ENCODE assay signal across 27 mouse cellular contexts in genomic region chr2:129092810-129093209, GRCm38 (mm10). TPM values are rescaled to one million over a fixed set of nuclear protein-coding genes. Genes with fewer than 3 reads are reported as not detected.
A peak's percentile ranks its signal among the peaks of the same experiment; 100 is the strongest.
DNase-seq lines count a peak whose midpoint lies in the region; ATAC-seq and TF ChIP-seq lines count a peak whose summit lies in the region.
"Had no signal": no experiment of that assay in that cellular context is flagged by ENCODE, and none has a peak within 500 bp of the region (broad histone marks: within the 10 kb centered on the region; RNA-seq: fewer than 3 reads in every experiment).

No protein-coding gene starts in this region.

- peak; percentile 32 to 54 for DNase-seq in left cerebral cortex, postnatal 14 days (ENCODE audit: low spot score in 2 of 2)
- no peak for DNase-seq in left cerebral cortex, postnatal 10 days (ENCODE audit: extremely low spot score in 1 of 2, low spot score in 2 of 2)
- no peak for DNase-seq in ES-E14 (ENCODE audit: low read depth, low spot score)
- peak; percentile 48 to 60 for DNase-seq in left cerebral cortex, postnatal 36 days (ENCODE audit: low spot score in 2 of 2)
- DNase-seq in hindbrain, postnatal 0 days (ENCODE audit: low spot score): no peak
- DNase-seq in B cell, adult 2 months: no peak
- DNase-seq: adrenal gland, postnatal 25 days; cerebellum, adult 2 months; cerebellum, postnatal 14 days; heart, postnatal 10 days; kidney, adult 18-20 months; kidney, postnatal 25 days; thymus, postnatal 14 days had no signal

- intact Hi-C loops in left cerebral cortex, postnatal 14 days (cut with DNase I): no loop called here
- intact Hi-C loops in left cerebral cortex, postnatal 10 days (cut with DNase I): no loop called here
- intact Hi-C loops in left cerebral cortex, postnatal 36 days (cut with DNase I): loop anchor here (5.0 kb wide), 1 partner anchor 126 kb away; the partner anchor contains the start of genes Gm10762 and Zc3h6

- H3K4me2 ChIP-seq in forebrain, embryonic 13.5 days: no peak overlapping the region
- no peak overlapping the region for H3K4me2 ChIP-seq in forebrain, embryonic 15.5 days (replicated peaks)
- no peak overlapping the region for H3K4me2 ChIP-seq in hindbrain, postnatal 0 days (ENCODE audit: low read depth, low read length)
- H3K4me2 ChIP-seq: heart, embryonic 13.5 days; hindbrain, embryonic 15.5 days; kidney, embryonic 15.5 days; limb, embryonic 12.5 days; lung, embryonic 15.5 days; midbrain, embryonic 15.5 days; stomach, embryonic 15.5 days had no signal

- H3K9me3 ChIP-seq in forebrain, embryonic 13.5 days (replicated peaks): no peaks in the 10 kb centered on the region
- no peaks in the 10 kb centered on the region for H3K9me3 ChIP-seq in forebrain, embryonic 15.5 days
- H3K9me3 ChIP-seq in ES-E14 (ENCODE audit: control insufficient read depth, insufficient read depth, low read depth, low read length): no peaks in the 10 kb centered on the region
- H3K9me3 ChIP-seq in hindbrain, postnatal 0 days (ENCODE audit: low read length): no peaks in the 10 kb centered on the region
- H3K9me3 ChIP-seq: heart, embryonic 13.5 days; hindbrain, embryonic 10.5 days; hindbrain, embryonic 15.5 days; kidney, embryonic 15.5 days; limb, embryonic 12.5 days; lung, embryonic 15.5 days; midbrain, embryonic 10.5 days; midbrain, embryonic 15.5 days; stomach, embryonic 15.5 days had no signal

- H3K27me3 ChIP-seq in forebrain, embryonic 13.5 days: no peaks in the 10 kb centered on the region
- no peaks in the 10 kb centered on the region for H3K27me3 ChIP-seq in forebrain, embryonic 15.5 days
- no peaks in the 10 kb centered on the region for H3K27me3 ChIP-seq in hindbrain, postnatal 0 days (ENCODE audit: insufficient read depth, low read length)
- H3K27me3 ChIP-seq: heart, embryonic 13.5 days; hindbrain, embryonic 15.5 days; kidney, embryonic 15.5 days; limb, embryonic 12.5 days; lung, embryonic 15.5 days; midbrain, embryonic 15.5 days; stomach, embryonic 15.5 days had no signal

- no peak overlapping the region for H3K4me3 ChIP-seq in forebrain, embryonic 13.5 days
- H3K4me3 ChIP-seq in forebrain, embryonic 15.5 days: no peak overlapping the region
- no peak overlapping the region for H3K4me3 ChIP-seq in ES-E14 (ENCODE audit: insufficient read depth in 1 of 2, low read depth in 1 of 2, low read length in 2 of 2, poor library complexity in 1 of 2, severe bottlenecking in 1 of 2)
- H3K4me3 ChIP-seq in hindbrain, postnatal 0 days (ENCODE audit: low read length): no peak overlapping the region
- H3K4me3 ChIP-seq: heart, embryonic 13.5 days; hindbrain, embryonic 10.5 days; hindbrain, embryonic 15.5 days; kidney, embryonic 15.5 days; limb, embryonic 12.5 days; lung, embryonic 15.5 days; midbrain, embryonic 10.5 days; midbrain, embryonic 15.5 days; stomach, embryonic 15.5 days had no signal

- WGBS in forebrain, embryonic 13.5 days: 96% methylated on average over 12 of the region's 12 CpGs
- WGBS in forebrain, embryonic 15.5 days: 91% methylated on average over 12 of the region's 12 CpGs
- 88% methylated on average over 12 of the region's 12 CpGs for WGBS in hindbrain, postnatal 0 days

- in situ Hi-C loops in ES-E14 (cut with MboI; ENCODE audit: low sequenced_read_pairs in 2 of 2, unreplicated experiment in 2 of 2): no loop called here

- peaks cover 74% of the 10 kb centered on the region for H3K36me3 ChIP-seq in forebrain, embryonic 13.5 days (ENCODE audit: poor library complexity, severe bottlenecking)
- peaks cover 43% of the 10 kb centered on the region for H3K36me3 ChIP-seq in forebrain, embryonic 15.5 days
- H3K36me3 ChIP-seq in ES-E14 (ENCODE audit: control insufficient read depth, insufficient read depth, low read length, poor library complexity, severe bottlenecking): peaks cover 11% of the 10 kb centered on the region; the same call in 1 of the 2 replicates
- H3K36me3 ChIP-seq in hindbrain, postnatal 0 days (ENCODE audit: insufficient read depth, low read length): peaks cover 35% of the 10 kb centered on the region

- peak overlapping the region; percentile 16; the same call in 1 of the 2 replicates for H3K9ac ChIP-seq in forebrain, embryonic 13.5 days
- H3K9ac ChIP-seq in forebrain, embryonic 15.5 days (replicated peaks): no peak overlapping the region
- peak overlapping the region; percentile 10; the same call in 1 of the 2 replicates for H3K9ac ChIP-seq in ES-E14 (ENCODE audit: insufficient read depth, low read depth, low read length, poor library complexity, severe bottlenecking)
- no peak overlapping the region for H3K9ac ChIP-seq in hindbrain, postnatal 0 days (replicated peaks; ENCODE audit: low read length)
- H3K9ac ChIP-seq: heart, embryonic 13.5 days; hindbrain, embryonic 15.5 days; kidney, embryonic 15.5 days; limb, embryonic 12.5 days; lung, embryonic 15.5 days; midbrain, embryonic 15.5 days; stomach, embryonic 15.5 days had no signal

- no peak overlapping the region for H3K27ac ChIP-seq in forebrain, embryonic 13.5 days
- H3K27ac ChIP-seq in forebrain, embryonic 15.5 days (replicated peaks): no peak overlapping the region
- H3K27ac ChIP-seq in ES-E14 (ENCODE audit: insufficient read depth, low read depth, low read length, poor library complexity, severe bottlenecking): no peak overlapping the region
- no peak overlapping the region for H3K27ac ChIP-seq in hindbrain, postnatal 0 days
- H3K27ac ChIP-seq: heart, embryonic 13.5 days; hindbrain, embryonic 10.5 days; hindbrain, embryonic 15.5 days; kidney, embryonic 15.5 days; limb, embryonic 12.5 days; lung, embryonic 15.5 days; midbrain, embryonic 10.5 days; midbrain, embryonic 15.5 days; stomach, embryonic 15.5 days had no signal

- no peak for ATAC-seq in forebrain, embryonic 13.5 days
- no peak for ATAC-seq in forebrain, embryonic 15.5 days (replicated peaks)
- ATAC-seq in hindbrain, postnatal 0 days: no peak
- ATAC-seq: forebrain, embryonic 16.5 days; midbrain, embryonic 15.5 days had no signal

- TF ChIP-seq CTCF in hindbrain, postnatal 0 days (IDR thresholded peaks at IDR 0.05; ENCODE audit: low read depth): no peak

- no peaks in the 10 kb centered on the region for H3K4me1 ChIP-seq in forebrain, embryonic 13.5 days
- no peaks in the 10 kb centered on the region for H3K4me1 ChIP-seq in forebrain, embryonic 15.5 days
- H3K4me1 ChIP-seq in ES-E14 (ENCODE audit: control insufficient read depth in 2 of 2, insufficient read depth in 2 of 2, low read length in 2 of 2, poor library complexity in 1 of 2): peaks cover 0 to 7% of the 10 kb centered on the region in 2 experiments; a peak in 2 of 4 replicates
- no peaks in the 10 kb centered on the region for H3K4me1 ChIP-seq in hindbrain, postnatal 0 days (ENCODE audit: insufficient read depth, low read length)
- H3K4me1 ChIP-seq: hindbrain, embryonic 10.5 days; hindbrain, embryonic 15.5 days; kidney, embryonic 15.5 days; limb, embryonic 12.5 days; lung, embryonic 15.5 days; midbrain, embryonic 10.5 days; midbrain, embryonic 15.5 days; stomach, embryonic 15.5 days had no signal

TF ChIP-seq in ES-E14, 5 proteins besides CTCF, POLR2A, EP300 and RAD21:
- TF ChIP-seq HCFC1 (IDR thresholded peaks at IDR 0.05; ENCODE audit: borderline replicate concordance, insufficient read depth, low read length) (no peak), ZNF384 (IDR thresholded peaks at IDR 0.05; ENCODE audit: low read depth, low read length) (no peak), ZC3H11A (IDR thresholded peaks at IDR 0.05; ENCODE audit: borderline replicate concordance, low read depth, low read length) (no peak), CHD2 (IDR thresholded peaks at IDR 0.05; ENCODE audit: low read depth, low read length) (no peak), MAFK (IDR thresholded peaks at IDR 0.05; ENCODE audit: insufficient read depth, low read depth, low read length) (no peak)

RNA-seq across cellular contexts. Expression of gene Polr1b, which starts 8.0 kb away (rescaled TPM):
- 20.4 and 20.6 TPM in 2 replicates for polyA plus RNA-seq in forebrain, embryonic 13.5 days (2015; fragmentation: Nextera tagmentation; extraction: Ambion mirVana)
- polyA plus RNA-seq in forebrain, embryonic 15.5 days (2015; fragmentation: Nextera tagmentation; extraction: Ambion mirVana): 17.8 and 19.5 TPM in 2 replicates
- total RNA-seq in left cerebral cortex, postnatal 14 days (2021): 10 to 100 TPM; 20.9 to 21.1 TPM
- 10 to 100 TPM; 21.8 to 24.8 TPM for total RNA-seq in left cerebral cortex, postnatal 10 days (2021)
- total RNA-seq in ES-E14 (2012; rRNA removed): 100 and 120 TPM in 2 replicates
- total RNA-seq in left cerebral cortex, postnatal 36 days (2021): 10 to 100 TPM; 19.8 to 25.9 TPM
- 20.9 and 21.8 TPM in 2 replicates for total RNA-seq in hindbrain, postnatal 0 days (2014; rRNA removed)
- 10.5 and 11.3 TPM in 2 replicates for polyA plus RNA-seq in hindbrain, postnatal 0 days (2015; fragmentation: Nextera tagmentation; extraction: Ambion mirVana)

RNA-seq across cellular contexts. Expression of gene Ttl, which starts 27.1 kb away (rescaled TPM):
- polyA plus RNA-seq in forebrain, embryonic 13.5 days (2015; fragmentation: Nextera tagmentation; extraction: Ambion mirVana): 21.9 and 23.4 TPM in 2 replicates
- polyA plus RNA-seq in forebrain, embryonic 15.5 days (2015; fragmentation: Nextera tagmentation; extraction: Ambion mirVana): 31.7 and 32.4 TPM in 2 replicates
- total RNA-seq in left cerebral cortex, postnatal 14 days (2021): 10 to 100 TPM; 75.3 to 83.5 TPM
- total RNA-seq in left cerebral cortex, postnatal 10 days (2021): 10 to 100 TPM; 85.0 to 90.5 TPM
- total RNA-seq in ES-E14 (2012; rRNA removed): 10.4 and 12.4 TPM in 2 replicates
- total RNA-seq in left cerebral cortex, postnatal 36 days (2021): 10 to 100 TPM; 65.0 to 73.7 TPM
- total RNA-seq in hindbrain, postnatal 0 days (2014; rRNA removed): 57.7 and 60.9 TPM in 2 replicates
- polyA plus RNA-seq in hindbrain, postnatal 0 days (2015; fragmentation: Nextera tagmentation; extraction: Ambion mirVana): 34.1 and 35.9 TPM in 2 replicates

RNA-seq across cellular contexts. Expression of gene Chchd5, which starts 36.7 kb away (rescaled TPM):
- 26.9 and 27.2 TPM in 2 replicates for polyA plus RNA-seq in forebrain, embryonic 13.5 days (2015; fragmentation: Nextera tagmentation; extraction: Ambion mirVana)
- polyA plus RNA-seq in forebrain, embryonic 15.5 days (2015; fragmentation: Nextera tagmentation; extraction: Ambion mirVana): 22.5 and 26.2 TPM in 2 replicates
- 10 to 100 TPM; 10.4 to 10.5 TPM for total RNA-seq in left cerebral cortex, postnatal 14 days (2021)
- total RNA-seq in left cerebral cortex, postnatal 10 days (2021): 10 to 100 TPM; 12.0 to 12.5 TPM
- total RNA-seq in ES-E14 (2012; rRNA removed): 37.0 and 38.8 TPM in 2 replicates
- 10 to 100 TPM in 1 of 2 experiments, 1 to 10 TPM in 1; 9.6 to 10.9 TPM for total RNA-seq in left cerebral cortex, postnatal 36 days (2021)
- 20.3 and 27.5 TPM in 2 replicates for total RNA-seq in hindbrain, postnatal 0 days (2014; rRNA removed)
- 19.1 and 19.8 TPM in 2 replicates for polyA plus RNA-seq in hindbrain, postnatal 0 days (2015; fragmentation: Nextera tagmentation; extraction: Ambion mirVana)

RNA-seq across cellular contexts. Expression of gene Vinac1, which starts 44.8 kb away (rescaled TPM):
- 0.15 and 0.29 TPM in 2 replicates for polyA plus RNA-seq in forebrain, embryonic 13.5 days (2015; fragmentation: Nextera tagmentation; extraction: Ambion mirVana)
- 0.25 and 0.36 TPM in 2 replicates for polyA plus RNA-seq in forebrain, embryonic 15.5 days (2015; fragmentation: Nextera tagmentation; extraction: Ambion mirVana)
- under 1 TPM; 0.13 TPM for total RNA-seq in left cerebral cortex, postnatal 14 days (2021)
- under 1 TPM in 1 of 2 experiments, not detected in 1; 0.26 TPM for total RNA-seq in left cerebral cortex, postnatal 10 days (2021)
- total RNA-seq in ES-E14 (2012; rRNA removed): 0.11 and 0.13 TPM in 2 replicates
- total RNA-seq in left cerebral cortex, postnatal 36 days (2021): under 1 TPM; 0.11 to 0.39 TPM
- 1.5 TPM in 2 replicates for total RNA-seq in hindbrain, postnatal 0 days (2014; rRNA removed)
- 0.71 and 0.86 TPM in 2 replicates for polyA plus RNA-seq in hindbrain, postnatal 0 days (2015; fragmentation: Nextera tagmentation; extraction: Ambion mirVana)
- total RNA-seq: heart, postnatal 10 days; megakaryocyte progenitor cell, adult 5-6 weeks had no signal
- polyA plus RNA-seq: liver, embryonic 16.5 days had no signal

Comparison
In these comparisons a context has a peak if more than half of its experiments do, and no peak if none do; other contexts are left out.
1. H3K9ac ChIP-seq: peak in forebrain, embryonic 13.5 days (single experiment) and ES-E14 (single experiment); none in forebrain, embryonic 15.5 days (single experiment) and hindbrain, postnatal 0 days (single experiment).
2. DNase-seq: peak in left cerebral cortex, postnatal 14 days (2 of 2) and left cerebral cortex, postnatal 36 days (2 of 2); none in left cerebral cortex, postnatal 10 days (0 of 2), ES-E14 (single experiment), hindbrain, postnatal 0 days (single experiment) and B cell, adult 2 months (0 of 2).